Mouse (Mus musculus): ENCODE results near the gene Rtf1. TPM values are rescaled to one million over a fixed set of nuclear protein-coding genes. Genes with fewer than 3 reads are reported as not detected.
"Not testable (repeated sequence)": the region's sequence is repeated elsewhere in the genome, so short reads cannot be mapped to it uniquely, and the experiment has no call there.

Gene Rtf1
- polyA plus RNA-seq, 1 experiment from 2014 or later: 29.4 TPM

- H3K4me2 ChIP-seq (ENCODE audit: low read length): no peak overlapping the region
- H3K36me3 ChIP-seq (ENCODE audit: control insufficient read depth, insufficient read depth, low read length): peaks cover 81% of the 10 kb centered on the region
- no peaks in the 10 kb centered on the region for H3K4me1 ChIP-seq (replicated peaks; ENCODE audit: control insufficient read depth, insufficient read depth, low read length)
- H3K27ac ChIP-seq (ENCODE audit: low read depth): no peak overlapping the region
- DNase-seq (ENCODE audit: low spot score) (no peak), ATAC-seq (replicated peaks; ENCODE audit: low FRiP score, low TSS enrichment, low read depth) (no peak)
- no peak overlapping the region for H3K9ac ChIP-seq (ENCODE audit: low read length)
- no peak overlapping the region for H3K4me3 ChIP-seq (ENCODE audit: low read depth, low read length)
- WGBS: 91% methylated on average over 3 of the region's 3 CpGs
- no peaks in the 10 kb centered on the region for H3K27me3 ChIP-seq (replicated peaks; ENCODE audit: control insufficient read depth, insufficient read depth, low read length)
- H3K9me3 ChIP-seq (ENCODE audit: control insufficient read depth, low read length): no peaks in the 10 kb centered on the region
Measured at GRCm38 (mm10) chr2:119710011-119710410, 35.1 kb downstream of the Rtf1 start.

- ATAC-seq (replicated peaks; ENCODE audit: low FRiP score, low TSS enrichment, low read depth); H3K27ac ChIP-seq (ENCODE audit: low read depth); H3K4me3 ChIP-seq (ENCODE audit: low read depth, low read length); H3K9ac ChIP-seq (ENCODE audit: low read length); H3K4me2 ChIP-seq (ENCODE audit: low read length); H3K27me3 ChIP-seq (replicated peaks; ENCODE audit: control insufficient read depth, insufficient read depth, low read length); H3K9me3 ChIP-seq (ENCODE audit: control insufficient read depth, low read length); DNase-seq (ENCODE audit: low spot score); H3K4me1 ChIP-seq (replicated peaks; ENCODE audit: control insufficient read depth, insufficient read depth, low read length): not testable (repeated sequence)
- 89% methylated on average over 2 of the region's 2 CpGs for WGBS
- H3K36me3 ChIP-seq (ENCODE audit: control insufficient read depth, insufficient read depth, low read length): peaks cover 82% of the 10 kb centered on the region
Measured at GRCm38 (mm10) chr2:119715868-119716267, 41.0 kb downstream of the Rtf1 start.

- Histone ChIP-seq H3K9ac (ENCODE audit: low read length) (no peak overlapping the region), H3K36me3 (ENCODE audit: control insufficient read depth, insufficient read depth, low read length) (peaks cover 89% of the 10 kb centered on the region), H3K4me2 (ENCODE audit: low read length) (no peak overlapping the region), H3K27ac (ENCODE audit: low read depth) (no peak overlapping the region), H3K27me3 (replicated peaks; ENCODE audit: control insufficient read depth, insufficient read depth, low read length) (no peaks in the 10 kb centered on the region), H3K4me1 (replicated peaks; ENCODE audit: control insufficient read depth, insufficient read depth, low read length) (no peaks in the 10 kb centered on the region), H3K4me3 (ENCODE audit: low read depth, low read length) (no peak overlapping the region), H3K9me3 (ENCODE audit: control insufficient read depth, low read length) (no peaks in the 10 kb centered on the region)
- no peak for ATAC-seq (replicated peaks; ENCODE audit: low FRiP score, low TSS enrichment, low read depth)
- WGBS: 98% methylated on average over 8 of the region's 8 CpGs
- no peak for DNase-seq (ENCODE audit: low spot score)
Measured at GRCm38 (mm10) chr2:119721070-119721469, 46.2 kb downstream of the Rtf1 start.

- H3K4me3 ChIP-seq (ENCODE audit: low read depth, low read length): no peak overlapping the region
- H3K36me3 ChIP-seq (ENCODE audit: control insufficient read depth, insufficient read depth, low read length): peaks cover 95% of the 10 kb centered on the region
- H3K4me2 ChIP-seq (ENCODE audit: low read length): no peak overlapping the region
- 94% methylated on average over 3 of the region's 3 CpGs for WGBS
- DNase-seq (ENCODE audit: low spot score) (no peak), ATAC-seq (replicated peaks; ENCODE audit: low FRiP score, low TSS enrichment, low read depth) (no peak)
- H3K27me3 ChIP-seq (replicated peaks; ENCODE audit: control insufficient read depth, insufficient read depth, low read length): no peaks in the 10 kb centered on the region
- no peak overlapping the region for H3K9ac ChIP-seq (ENCODE audit: low read length)
- no peak overlapping the region for H3K27ac ChIP-seq (ENCODE audit: low read depth)
- no peaks in the 10 kb centered on the region for H3K4me1 ChIP-seq (replicated peaks; ENCODE audit: control insufficient read depth, insufficient read depth, low read length)
- no peaks in the 10 kb centered on the region for H3K9me3 ChIP-seq (ENCODE audit: control insufficient read depth, low read length)
Measured at GRCm38 (mm10) chr2:119727762-119728416, 53.0 kb downstream of the Rtf1 start.

GRCm38 (mm10) chr2:119730735-119731134 lies 55.9 kb downstream of the Rtf1 start:
- H3K4me1 ChIP-seq (replicated peaks; ENCODE audit: control insufficient read depth, insufficient read depth, low read length): no peaks in the 10 kb centered on the region
- H3K27ac ChIP-seq (ENCODE audit: low read depth): no peak overlapping the region
- H3K27me3 ChIP-seq (replicated peaks; ENCODE audit: control insufficient read depth, insufficient read depth, low read length): no peaks in the 10 kb centered on the region
- H3K4me3 ChIP-seq (ENCODE audit: low read depth, low read length): no peak overlapping the region
- H3K4me2 ChIP-seq (ENCODE audit: low read length): no peak overlapping the region
- no peak overlapping the region for H3K9ac ChIP-seq (ENCODE audit: low read length)
- peaks cover 90% of the 10 kb centered on the region for H3K36me3 ChIP-seq (ENCODE audit: control insufficient read depth, insufficient read depth, low read length)
- 79% methylated on average over 4 of the region's 4 CpGs for WGBS
- H3K9me3 ChIP-seq (ENCODE audit: control insufficient read depth, low read length): no peaks in the 10 kb centered on the region
- ATAC-seq (replicated peaks; ENCODE audit: low FRiP score, low TSS enrichment, low read depth) (no peak), DNase-seq (ENCODE audit: low spot score) (no peak)

GRCm38 (mm10) chr2:119737124-119737523 lies 62.3 kb downstream of the Rtf1 start:
- no peak for DNase-seq (ENCODE audit: low spot score)
- H3K9me3 ChIP-seq (ENCODE audit: control insufficient read depth, low read length): no peaks in the 10 kb centered on the region
- H3K27ac ChIP-seq (ENCODE audit: low read depth): no peak overlapping the region
- ATAC-seq (replicated peaks; ENCODE audit: low FRiP score, low TSS enrichment, low read depth): no peak
- H3K9ac ChIP-seq (ENCODE audit: low read length): no peak overlapping the region
- H3K4me3 ChIP-seq (ENCODE audit: low read depth, low read length): no peak overlapping the region
- H3K36me3 ChIP-seq (ENCODE audit: control insufficient read depth, insufficient read depth, low read length): peaks cover 26% of the 10 kb centered on the region
- WGBS: 19% methylated on average over 12 of the region's 12 CpGs
- H3K4me1 ChIP-seq (replicated peaks; ENCODE audit: control insufficient read depth, insufficient read depth, low read length): peaks cover 12% of the 10 kb centered on the region; the same call in 1 of the 2 replicates
- H3K27me3 ChIP-seq (replicated peaks; ENCODE audit: control insufficient read depth, insufficient read depth, low read length): no peaks in the 10 kb centered on the region; the same call in 1 of the 2 replicates
- H3K4me2 ChIP-seq (ENCODE audit: low read length): no peak overlapping the region

GRCm38 (mm10) chr2:119740567-119740966 lies 65.7 kb downstream of the Rtf1 start:
- DNase-seq (ENCODE audit: low spot score) (no peak), ATAC-seq (replicated peaks; ENCODE audit: low FRiP score, low TSS enrichment, low read depth) (no peak)
- peaks cover 31% of the 10 kb centered on the region for H3K4me1 ChIP-seq (replicated peaks; ENCODE audit: control insufficient read depth, insufficient read depth, low read length)
- WGBS: 14% methylated on average over 2 of the region's 2 CpGs
- peaks cover 32% of the 10 kb centered on the region for H3K27me3 ChIP-seq (replicated peaks; ENCODE audit: control insufficient read depth, insufficient read depth, low read length)
- no peak overlapping the region for H3K27ac ChIP-seq (ENCODE audit: low read depth)
- H3K4me3 ChIP-seq (ENCODE audit: low read depth, low read length): no peak overlapping the region
- peaks cover 1% of the 10 kb centered on the region; the same call in 1 of the 2 replicates for H3K36me3 ChIP-seq (ENCODE audit: control insufficient read depth, insufficient read depth, low read length)
- H3K9me3 ChIP-seq (ENCODE audit: control insufficient read depth, low read length): no peaks in the 10 kb centered on the region
- H3K4me2 ChIP-seq (ENCODE audit: low read length): no peak overlapping the region
- H3K9ac ChIP-seq (ENCODE audit: low read length): no peak overlapping the region

- ATAC-seq (replicated peaks; ENCODE audit: low FRiP score, low TSS enrichment, low read depth): peak; percentile 65
- peak; percentile 91 for DNase-seq (ENCODE audit: low spot score)
- WGBS: under 1% methylated on average over 48 of the region's 53 CpGs
- no peaks in the 10 kb centered on the region for H3K36me3 ChIP-seq (ENCODE audit: control insufficient read depth, insufficient read depth, low read length)
- peak within 1 kb of the TSS; percentile 54 for H3K4me3 ChIP-seq (ENCODE audit: low read depth, low read length)
- H3K9ac ChIP-seq (ENCODE audit: low read length): peak within 1 kb of the TSS; percentile 51
- peak within 1 kb of the TSS; percentile 100 for H3K4me2 ChIP-seq (ENCODE audit: low read length)
- H3K9me3 ChIP-seq (ENCODE audit: control insufficient read depth, low read length): no peaks in the 10 kb centered on the region
- H3K27ac ChIP-seq (ENCODE audit: low read depth): peak within 1 kb of the TSS; percentile 78
- H3K4me1 ChIP-seq (replicated peaks; ENCODE audit: control insufficient read depth, insufficient read depth, low read length): peaks cover 31% of the 10 kb centered on the region
- peaks cover 37% of the 10 kb centered on the region for H3K27me3 ChIP-seq (replicated peaks; ENCODE audit: control insufficient read depth, insufficient read depth, low read length)
Measured at GRCm38 (mm10) chr2:119741581-119742411, 66.9 kb downstream of the Rtf1 start, which contains the start of gene Itpka. Itpka (plus strand) TSS chr2:119742337.

All from intestine, embryonic 14.5 days (tissue).